Mouse (Mus musculus) adrenal gland, adult 10 weeks (tissue): Measurements from ENCODE around the gene Gm13023. TPM values are rescaled to one million over a fixed set of nuclear protein-coding genes. Genes with fewer than 3 reads are reported as not detected.

Source experiments
- polyA plus RNA-seq: library from polyadenylated mRNA; stranded (reverse); fragments of 350-450 nt; fragmentation: Illumina TruSeq; extraction: RNeasy Lipid Tissue Mini Kit (QIAGEN cat#74804); gene quantifications from one replicate; pipeline ENCODE4 v1.2.3, GENCODE M21; 2014; ENCODE audit warnings: low read depth, low replicate concordance

Gene Gm13023
- polyA plus RNA-seq, result not detected

GRCm38 (mm10) chr4:143789052-143789451 is at the start of gene Gm13023:
Gene Gm13023, plus strand, starts transcription at chr4:143789352.

GRCm38 (mm10) chr4:143815993-143816392 is 26.8 kb downstream of the Gm13023 start, which contains the start of gene Gm13084:
Gene Gm13084, minus strand, starts transcription at chr4:143816093.

Other genes with a start within 250 kb of the Gm13023 start
- gene BC080695, start 237.7 kb upstream of the Gm13023 start, polyA plus RNA-seq, result not detected
- not detected for gene Gm13057, start 237.6 kb upstream of the Gm13023 start, polyA plus RNA-seq
- gene Gm13083, start 174.3 kb upstream of the Gm13023 start, polyA plus RNA-seq, result not detected
- not detected for gene Gm13088, start 132.1 kb upstream of the Gm13023 start, polyA plus RNA-seq
- gene Gm13089, start 86.6 kb upstream of the Gm13023 start, polyA plus RNA-seq, result not detected
- not detected for gene Gm13078, start 69.9 kb upstream of the Gm13023 start, polyA plus RNA-seq
- gene Gm13084, start 26.7 kb downstream of the Gm13023 start, polyA plus RNA-seq, result not detected
- gene Gm13103, start 57.1 kb downstream of the Gm13023 start, polyA plus RNA-seq, result not detected
- gene Pramef6, start 111.0 kb downstream of the Gm13023 start, polyA plus RNA-seq, result not detected
- gene Pramef25, start 161.7 kb downstream of the Gm13023 start, polyA plus RNA-seq, result not detected
- not detected for gene Gm13101, start 177.6 kb downstream of the Gm13023 start, polyA plus RNA-seq
- not detected for gene Pramef17, start 205.0 kb downstream of the Gm13023 start, polyA plus RNA-seq